Mouse (Mus musculus) intestine, embryonic 16.5 days (tissue): ENCODE results near the gene Sox21. TPM values are rescaled to one million over a fixed set of nuclear protein-coding genes. Genes with fewer than 3 reads are reported as not detected.

Experiments
- ATAC-seq: fragments of 200-750 bp; cut with Nextera tagmentation; 2 replicates; pipeline ENCODE4 v1.8.0; 2017; ENCODE audit warnings: moderate TSS enrichment, moderate library complexity
- H3K27ac ChIP-seq: fragments of 300-500 bp; sonication (generic); 2 replicates; pipeline ENCODE4 v1.5.1; 2014; ENCODE audit warnings: mild to moderate bottlenecking, low read length
- H3K27me3 ChIP-seq: fragments of 300-500 bp; sonication (generic); replicated peaks from 2 replicates; pipeline ENCODE4 v1.6.1; 2014; ENCODE audit warnings: low read length, control low read depth, mixed read lengths; ENCODE audit not compliant: control insufficient read depth, insufficient read depth
- H3K36me3 ChIP-seq: fragments of 300-500 bp; sonication (generic); 2 replicates; pipeline ENCODE4 v1.6.1; 2014; ENCODE audit warnings: low read length, control low read depth; ENCODE audit not compliant: control insufficient read depth, insufficient read depth
- H3K4me1 ChIP-seq: fragments of 300-500 bp; sonication (generic); 2 replicates; pipeline ENCODE4 v1.6.1; 2014; ENCODE audit warnings: low read length, control low read depth, mixed read lengths; ENCODE audit not compliant: control insufficient read depth, insufficient read depth
- H3K4me2 ChIP-seq: fragments of 300-500 bp; sonication (generic); 2 replicates; pipeline ENCODE4 v1.6.1; 2014; ENCODE audit warnings: low read depth, low read length, control low read depth
- H3K4me3 ChIP-seq: fragments of 300-500 bp; sonication (generic); 2 replicates; pipeline ENCODE4 v1.5.1; 2014; ENCODE audit warnings: mild to moderate bottlenecking, low read length
- H3K9ac ChIP-seq: fragments of 300-500 bp; sonication (generic); 2 replicates; pipeline ENCODE4 v1.6.1; 2014; ENCODE audit warnings: low read depth, low read length
- H3K9me3 ChIP-seq: fragments of 300-500 bp; sonication (generic); 2 replicates; pipeline ENCODE4 v1.6.1; 2016; ENCODE audit warnings: low read length, control low read depth; ENCODE audit not compliant: control insufficient read depth
- WGBS: fragments of 180-500 bp; shearing (Covaris S2); extraction: QIAGEN DNeasy Blood & Tissue Kit; methylation state at CpG from one replicate; pipeline ENCODE4 v1.1.7; 2014; 5-methylcytosine and 5-hydroxymethylcytosine counted together
- microRNA-seq: library from miRNA; unstranded; fragments of <30 nt; microRNA quantifications from one replicate; pipeline ENCODE4, GENCODE M21; 2016
- polyA plus RNA-seq: library from polyadenylated mRNA; unstranded; fragments of >200 nt; fragmentation: Nextera tagmentation; extraction: Ambion mirVana; gene quantifications from 2 replicates; pipeline ENCODE4 v1.2.1, GENCODE M21; 2015

The Sox21 gene
- polyA plus RNA-seq, 1 experiment from 2014 or later = not detected

DNA sequence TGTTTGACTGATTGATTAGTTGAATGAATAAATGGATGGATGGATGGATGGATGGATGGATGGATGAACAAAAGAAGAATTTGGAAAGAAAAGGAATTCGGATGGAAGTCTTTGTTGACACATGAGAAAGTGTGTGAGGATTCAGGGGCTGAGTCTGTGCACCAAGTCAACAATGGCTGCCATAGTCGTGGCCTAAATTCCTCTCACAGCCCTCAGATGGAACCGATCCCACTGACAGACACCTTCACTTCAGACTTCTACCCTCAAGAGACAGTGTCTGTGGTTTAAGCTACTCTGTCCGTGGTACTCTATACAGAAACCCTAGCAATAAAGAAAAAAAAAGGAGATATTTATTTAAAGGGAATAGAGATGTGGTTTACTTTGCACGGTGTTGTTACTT is 34.8 kb downstream of the Sox21 start:
- Histone ChIP-seq H3K27me3 (no peaks in the 10 kb centered on the region), H3K9ac (no peak overlapping the region), H3K4me2 (no peak overlapping the region), H3K27ac (no peak overlapping the region), H3K4me3 (no peak overlapping the region), H3K9me3 (no peaks in the 10 kb centered on the region), H3K4me1 (no peaks in the 10 kb centered on the region), H3K36me3 (no peaks in the 10 kb centered on the region)
- no peak for ATAC-seq
- 83% methylated on average over 5 of the region's 5 CpGs for WGBS

DNA sequence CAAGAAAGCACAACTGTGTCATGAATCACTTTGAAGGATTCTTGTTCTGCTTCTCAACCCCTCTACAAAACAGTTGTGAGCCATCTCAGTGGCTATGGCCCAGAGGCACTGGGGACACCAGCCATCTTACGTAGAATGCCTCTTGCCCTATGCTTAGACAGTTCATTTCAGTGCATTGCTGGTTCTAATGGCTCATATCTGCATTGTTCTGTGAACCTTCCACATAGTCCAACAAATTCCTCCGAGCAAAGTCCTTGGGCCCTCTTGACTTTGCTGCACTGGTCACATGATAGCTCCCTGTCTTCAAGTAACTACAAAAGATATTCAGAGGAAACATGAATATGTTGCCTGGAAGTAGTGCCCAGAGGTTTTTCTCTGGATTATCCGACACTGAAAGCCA is 36.1 kb downstream of the Sox21 start:
- 88% methylated on average over 3 of the region's 3 CpGs for WGBS
- Histone ChIP-seq H3K27me3 (no peaks in the 10 kb centered on the region), H3K36me3 (no peaks in the 10 kb centered on the region), H3K9ac (no peak overlapping the region), H3K27ac (no peak overlapping the region), H3K4me1 (no peaks in the 10 kb centered on the region), H3K4me3 (no peak overlapping the region), H3K4me2 (no peak overlapping the region), H3K9me3 (no peaks in the 10 kb centered on the region)
- ATAC-seq = peak; percentile 83

DNA sequence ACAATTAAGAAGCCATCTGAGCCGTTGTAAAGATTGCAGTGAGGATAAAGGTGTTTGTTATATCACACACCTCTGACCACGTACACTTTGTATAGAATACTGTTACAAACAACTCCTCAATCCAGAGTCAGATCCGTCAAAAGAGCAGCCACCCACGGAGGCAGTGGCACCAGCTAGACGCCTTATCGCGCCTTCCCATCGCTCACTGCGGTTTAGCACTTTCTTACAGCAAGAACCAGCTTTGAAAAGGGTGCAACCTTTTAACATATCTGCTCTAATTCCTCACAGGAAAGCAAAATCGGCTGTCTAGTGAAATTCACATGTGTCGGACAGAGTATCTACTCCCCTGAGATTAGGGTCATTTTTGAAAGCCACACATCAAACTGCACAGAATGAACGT is 39.8 kb downstream of the Sox21 start:
- no peak overlapping the region for H3K4me3 ChIP-seq
- no peak overlapping the region for H3K9ac ChIP-seq
- H3K9me3 ChIP-seq = no peaks in the 10 kb centered on the region
- H3K36me3 ChIP-seq = no peaks in the 10 kb centered on the region
- 70% methylated on average over 12 of the region's 12 CpGs for WGBS
- H3K27ac ChIP-seq = no peak overlapping the region
- H3K4me1 ChIP-seq = no peaks in the 10 kb centered on the region
- ATAC-seq = no peak
- 0 out of 2 replicates have a peak, but pooled peaks cover 4% of the 10 kb centered on the region for H3K27me3 ChIP-seq
- H3K4me2 ChIP-seq = no peak overlapping the region

DNA sequence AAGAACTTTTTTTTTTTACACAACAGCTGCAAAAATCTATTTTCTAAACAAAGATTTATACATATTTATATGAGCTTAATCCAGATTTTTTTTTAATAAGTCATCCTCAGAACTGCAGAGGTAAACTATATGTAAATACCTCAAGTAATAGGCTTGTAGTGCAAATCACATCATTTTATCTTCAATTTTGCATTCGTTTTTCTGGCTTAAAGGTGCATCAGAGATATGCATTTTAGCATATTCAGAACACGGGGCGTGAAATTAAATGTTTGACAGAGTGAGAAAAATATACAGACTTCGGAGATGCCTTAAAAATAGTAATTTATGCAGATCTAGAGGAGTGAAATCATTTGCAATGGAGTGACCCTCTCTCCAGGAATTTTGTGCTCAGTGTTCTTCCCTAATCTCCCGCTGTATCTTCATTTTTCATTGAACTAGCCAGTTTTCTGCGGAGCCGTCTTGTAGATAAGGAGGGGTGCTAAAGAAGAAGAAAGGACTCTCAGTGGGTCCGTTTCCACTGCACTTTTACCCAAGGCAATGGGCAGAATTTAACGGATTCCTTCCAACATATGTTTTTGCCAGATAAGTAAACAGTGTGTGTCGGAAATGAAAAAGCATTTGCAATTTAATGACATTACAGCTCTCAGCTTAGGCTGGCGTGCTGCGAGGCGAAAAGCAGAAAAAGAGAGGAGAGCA is 42.5 kb downstream of the Sox21 start:
- H3K27ac ChIP-seq = no peak overlapping the region
- no peak overlapping the region for H3K4me3 ChIP-seq
- 0 out of 2 replicates have a peak, but pooled peaks cover 4% of the 10 kb centered on the region for H3K27me3 ChIP-seq
- H3K4me2 ChIP-seq = no peak overlapping the region
- no peak overlapping the region for H3K9ac ChIP-seq
- no peaks in the 10 kb centered on the region for H3K36me3 ChIP-seq
- no peaks in the 10 kb centered on the region for H3K9me3 ChIP-seq
- 51% methylated on average over 13 of the region's 13 CpGs for WGBS
- H3K4me1 ChIP-seq = no peaks in the 10 kb centered on the region
- no peak for ATAC-seq

DNA sequence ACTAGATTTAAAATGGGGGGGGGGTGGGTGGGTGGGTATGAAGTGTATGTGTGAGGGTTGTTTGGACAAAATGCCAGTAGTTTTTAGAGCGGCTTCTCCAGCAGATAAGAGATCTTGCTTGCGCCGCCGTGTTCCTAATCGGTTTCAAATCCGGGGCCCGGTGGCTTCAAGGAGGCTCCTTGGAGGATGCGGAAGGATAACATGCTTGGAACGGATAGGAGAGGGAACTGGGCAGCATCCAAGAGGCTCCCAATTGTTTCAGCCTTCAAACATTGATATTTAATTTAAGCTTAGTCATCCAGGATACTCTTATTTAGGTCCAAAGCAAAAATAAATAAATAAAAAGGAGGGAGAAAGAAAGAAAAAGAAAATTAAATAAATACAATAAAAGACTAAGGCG is 43.2 kb downstream of the Sox21 start:
- Histone ChIP-seq H3K4me3 (no peak overlapping the region), H3K4me2 (no peak overlapping the region), H3K9me3 (no peaks in the 10 kb centered on the region), H3K27ac (no peak overlapping the region), H3K4me1 (no peaks in the 10 kb centered on the region), H3K27me3 (0 out of 2 replicates have a peak, but pooled peaks cover 4% of the 10 kb centered on the region), H3K9ac (no peak overlapping the region), H3K36me3 (no peaks in the 10 kb centered on the region)
- WGBS = 49% methylated on average over 10 of the region's 10 CpGs
- no peak for ATAC-seq

DNA sequence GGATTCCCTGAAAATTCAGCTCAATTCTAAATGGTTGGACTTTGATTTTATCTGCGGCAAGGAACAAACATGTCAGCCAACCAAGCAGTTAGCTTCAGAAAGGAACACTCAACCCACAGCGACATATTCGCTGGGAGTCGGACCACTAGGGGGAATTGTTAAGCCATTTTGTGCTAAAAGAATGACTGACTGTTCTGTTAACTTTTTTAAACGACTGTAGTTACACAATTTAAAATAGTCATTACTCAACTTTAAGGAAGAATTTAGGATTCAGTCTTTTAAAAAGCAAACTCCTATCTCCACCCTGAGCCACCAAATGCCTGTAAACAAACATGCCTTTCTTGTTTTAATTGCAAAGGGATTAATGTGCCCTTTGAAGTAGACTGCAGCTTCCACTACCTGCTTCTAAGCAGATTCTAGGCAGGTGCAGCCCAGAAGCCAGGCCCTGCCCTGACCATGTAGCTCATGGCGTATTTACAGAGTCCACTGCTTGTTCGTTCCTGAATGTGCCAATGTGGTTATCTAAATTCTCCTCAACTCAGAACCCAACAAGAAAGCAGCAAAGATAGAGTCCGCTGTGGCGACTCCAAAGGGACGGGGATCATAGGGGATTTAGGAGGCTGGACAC is 43.7 kb downstream of the Sox21 start:
- no peak overlapping the region for H3K4me3 ChIP-seq
- no peak for ATAC-seq
- H3K9me3 ChIP-seq = no peaks in the 10 kb centered on the region
- no peak overlapping the region for H3K9ac ChIP-seq
- WGBS = 51% methylated on average over 10 of the region's 10 CpGs
- 0 out of 2 replicates have a peak, but pooled peaks cover 4% of the 10 kb centered on the region for H3K27me3 ChIP-seq
- H3K36me3 ChIP-seq = no peaks in the 10 kb centered on the region
- H3K4me2 ChIP-seq = no peak overlapping the region
- H3K27ac ChIP-seq = no peak overlapping the region
- H3K4me1 ChIP-seq = no peaks in the 10 kb centered on the region

DNA sequence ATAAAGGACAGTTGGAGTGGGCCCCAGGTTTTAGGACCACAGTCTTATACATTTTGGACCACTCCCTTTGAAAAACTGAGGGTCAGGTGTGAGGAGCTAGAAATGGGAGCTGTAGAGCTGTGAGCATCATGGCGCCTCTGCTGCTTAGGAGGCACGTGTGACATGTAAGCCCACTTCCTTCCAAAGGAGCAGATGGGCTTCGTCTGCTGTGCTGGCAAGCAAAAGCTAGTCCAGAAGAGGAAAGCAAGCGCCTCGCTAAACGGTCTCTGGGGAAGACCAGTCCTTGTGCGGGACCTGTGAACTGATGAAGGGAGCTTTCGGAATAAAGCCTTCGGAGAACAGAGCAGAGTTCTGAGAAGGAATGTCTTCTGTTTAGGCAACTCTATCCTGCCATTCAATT is 45.4 kb downstream of the Sox21 start:
- no peak overlapping the region for H3K27ac ChIP-seq
- no peak overlapping the region for H3K4me2 ChIP-seq
- H3K4me1 ChIP-seq = no peaks in the 10 kb centered on the region
- no peaks in the 10 kb centered on the region for H3K9me3 ChIP-seq
- 0 out of 2 replicates have a peak, but pooled peaks cover 4% of the 10 kb centered on the region for H3K27me3 ChIP-seq
- no peaks in the 10 kb centered on the region for H3K36me3 ChIP-seq
- no peak overlapping the region for H3K4me3 ChIP-seq
- no peak overlapping the region for H3K9ac ChIP-seq
- 78% methylated on average over 9 of the region's 9 CpGs for WGBS
- no peak for ATAC-seq

Small RNA genes lying within 50 kb of the gene (microRNA-seq; reads per million reads assigned to microRNA genes)
- gene Mir6241 = not detected

Other genes with a start within 250 kb of the Sox21 start
- gene Dct, start 184.8 kb downstream of the Sox21 start, polyA plus RNA-seq = 1.8 TPM in 2 replicates
- 31.4 and 31.8 TPM in 2 replicates for gene Tgds, start 104.3 kb downstream of the Sox21 start, polyA plus RNA-seq
- 42.3 and 43.1 TPM in 2 replicates for gene Gpr180, start 99.9 kb downstream of the Sox21 start, polyA plus RNA-seq
- not detected in 2 replicates for gene Gm9376, start 29.9 kb upstream of the Sox21 start, polyA plus RNA-seq